Mouse (Mus musculus) spleen, postnatal 0 days (tissue): ENCODE measurements around the gene Serpina1b. TPM values are rescaled to one million over a fixed set of nuclear protein-coding genes. Genes with fewer than 3 reads are reported as not detected.

ENCODE experiments used
- polyA plus RNA-seq: library from polyadenylated mRNA; unstranded; fragments of >200 nt; fragmentation: Nextera tagmentation; extraction: Ambion mirVana; gene quantifications from 2 replicates; pipeline ENCODE4 v1.2.1, GENCODE M21; 2015

Gene Serpina1b
- 0.57 and 1.8 TPM in 2 replicates for polyA plus RNA-seq

GRCm38 (mm10) chr12:103830273-103830672 lies at the start of gene Serpina1b:
Gene Serpina1b (minus strand): TSS chr12:103830373.

DNA sequence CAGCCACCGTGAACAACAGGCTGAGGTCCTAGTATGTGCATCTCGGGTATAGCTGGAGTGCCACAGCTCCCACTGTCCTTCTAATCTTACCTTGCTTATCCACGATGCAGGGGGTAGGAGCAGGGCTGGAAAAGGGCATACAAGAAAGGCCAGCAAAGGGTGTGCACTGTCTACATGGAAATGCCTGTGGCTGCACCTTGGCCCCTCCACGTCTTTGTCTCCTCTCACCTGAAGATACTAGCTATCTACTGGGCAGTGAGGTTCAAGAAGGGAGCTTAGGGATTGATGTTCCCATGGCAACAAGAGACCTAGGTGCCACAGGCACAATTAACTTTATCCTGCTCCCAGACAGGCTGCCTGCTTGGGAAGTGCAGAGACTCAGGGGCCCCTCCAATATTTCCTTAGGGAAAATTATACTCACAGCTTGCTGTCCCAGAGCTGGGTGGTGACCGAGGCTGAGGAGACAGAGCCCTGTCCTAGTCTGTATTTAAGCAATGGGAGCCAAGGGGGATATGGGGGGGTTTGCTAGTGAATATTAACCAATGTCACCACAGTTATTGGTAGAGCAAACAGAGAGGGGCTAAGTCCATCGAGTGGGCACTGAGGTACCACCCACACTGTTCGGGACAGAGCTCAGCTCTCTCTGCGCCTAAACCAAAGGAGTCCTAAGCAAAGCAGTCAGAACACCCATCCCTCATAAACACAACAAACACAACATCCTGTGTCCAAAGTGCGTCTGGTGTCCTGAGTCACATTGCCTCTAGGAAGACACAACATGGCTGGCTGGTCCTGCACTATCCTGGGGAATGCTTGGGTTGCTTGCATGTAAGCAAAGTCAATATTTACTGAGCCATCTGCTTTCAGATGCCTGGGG lies 33.2 kb upstream of the Serpina1b start, which contains the start of gene Serpina1a:
Serpina1a (minus strand) TSS at position 462 of the 874 bp plus-strand sequence.

GRCm38 (mm10) chr12:103773246-103773851 lies 56.8 kb downstream of the Serpina1b start, which contains the start of gene Serpina1d:
Gene Serpina1d (minus strand): TSS chr12:103773592.

GRCm38 (mm10) chr12:103695429-103695828 lies 134.7 kb downstream of the Serpina1b start, which contains the start of gene Serpina1f:
Gene Serpina1f (minus strand): TSS chr12:103695529.

Other genes starting within 250 kb of the Serpina1b start
- not detected in 2 replicates for gene Serpina10, start 198.9 kb downstream of the Serpina1b start, polyA plus RNA-seq
- not detected in 2 replicates for gene Serpina6, start 173.2 kb downstream of the Serpina1b start, polyA plus RNA-seq
- not detected in 2 replicates for gene Serpina16, start 154.2 kb downstream of the Serpina1b start, polyA plus RNA-seq
- gene Serpina1f, start 134.8 kb downstream of the Serpina1b start, polyA plus RNA-seq = not detected in 2 replicates
- gene Serpina1d, start 56.8 kb downstream of the Serpina1b start, polyA plus RNA-seq = 0.55 and 1.5 TPM in 2 replicates
- gene Serpina1a, start 33.2 kb upstream of the Serpina1b start, polyA plus RNA-seq = 0.47 and 0.59 TPM in 2 replicates
- gene Serpina1c, start 74.5 kb upstream of the Serpina1b start, polyA plus RNA-seq = 0.23 and 0.35 TPM in 2 replicates
- 0.79 and 2.2 TPM in 2 replicates for gene Serpina1e, start 128.6 kb upstream of the Serpina1b start, polyA plus RNA-seq
- 0.13 TPM in 1 of 2 replicates, not detected in the other for gene Serpina11, start 159.6 kb upstream of the Serpina1b start, polyA plus RNA-seq
- 0.04 TPM in 1 of 2 replicates, not detected in the other for gene Serpina9, start 183.4 kb upstream of the Serpina1b start, polyA plus RNA-seq
- gene Serpina12, start 214.1 kb upstream of the Serpina1b start, polyA plus RNA-seq = not detected in 2 replicates